Mouse (Mus musculus): ENCODE data around the gene Lmo2. TPM values are rescaled to one million over a fixed set of nuclear protein-coding genes. Genes with fewer than 3 reads are reported as not detected.
"Not testable (repeated sequence)": the region's sequence is repeated elsewhere in the genome, so short reads cannot be mapped to it uniquely, and the experiment has no call there.

The Lmo2 gene
- polyA plus RNA-seq, 1 experiment from 2014 or later, result 10.6 TPM

GRCm38 (mm10) chr2:104007793-104008519, 50.2 kb downstream of the Lmo2 start:
- Histone ChIP-seq H3K36me3 (ENCODE audit: control insufficient read depth, insufficient read depth, low read length) (no peaks in the 10 kb centered on the region), H3K9ac (ENCODE audit: low read length) (no peak overlapping the region), H3K9me3 (ENCODE audit: control insufficient read depth, low read length) (no peaks in the 10 kb centered on the region), H3K27ac (replicated peaks) (no peak overlapping the region), H3K4me3 (ENCODE audit: low read depth, low read length) (no peak overlapping the region), H3K4me1 (replicated peaks; ENCODE audit: control insufficient read depth, insufficient read depth) (no peaks in the 10 kb centered on the region), H3K27me3 (ENCODE audit: control insufficient read depth, insufficient read depth, low read length) (no peaks in the 10 kb centered on the region), H3K4me2 (replicated peaks; ENCODE audit: low read depth) (no peak overlapping the region)
- TF ChIP-seq EP300 (optimal IDR thresholded peaks at IDR 0.05) (no peak), CTCF (IDR thresholded peaks at IDR 0.05; ENCODE audit: low read depth) (no peak)
- no peak for ATAC-seq (ENCODE audit: low FRiP score, low TSS enrichment)
- no peak for DNase-seq (ENCODE audit: low spot score)
- 73% methylated on average over 7 of the region's 7 CpGs for WGBS

- not testable (repeated sequence) for H3K27me3 ChIP-seq (ENCODE audit: control insufficient read depth, insufficient read depth, low read length); H3K9ac ChIP-seq (ENCODE audit: low read length); H3K4me2 ChIP-seq (replicated peaks; ENCODE audit: low read depth); H3K4me1 ChIP-seq (replicated peaks; ENCODE audit: control insufficient read depth, insufficient read depth); H3K27ac ChIP-seq (replicated peaks); H3K9me3 ChIP-seq (ENCODE audit: control insufficient read depth, low read length); H3K4me3 ChIP-seq (ENCODE audit: low read depth, low read length); ATAC-seq (ENCODE audit: low FRiP score, low TSS enrichment); H3K36me3 ChIP-seq (ENCODE audit: control insufficient read depth, insufficient read depth, low read length); DNase-seq (ENCODE audit: low spot score)
- 84% methylated on average over 3 of the region's 3 CpGs for WGBS
Observed at GRCm38 (mm10) chr2:104008853-104009252, 51.1 kb downstream of the Lmo2 start.

DNA sequence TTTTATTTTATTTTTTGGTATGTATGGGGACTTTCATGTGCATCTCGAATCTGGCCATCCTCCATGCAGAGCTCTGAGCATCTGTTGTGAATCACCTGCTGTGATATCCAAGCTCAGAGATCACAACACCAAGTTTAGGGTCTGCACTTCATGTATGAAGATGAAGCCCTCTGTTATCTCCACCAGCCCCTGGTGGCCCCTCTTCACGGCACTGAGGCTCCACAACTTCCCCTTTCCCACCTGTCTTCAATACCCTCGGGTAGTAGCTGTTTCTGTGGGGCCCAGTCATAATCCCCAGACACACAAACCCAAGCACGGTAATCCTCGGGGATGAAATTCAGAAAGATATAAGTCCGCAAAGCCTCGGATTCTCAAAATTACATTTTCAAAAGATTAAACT, 65.3 kb downstream of the Lmo2 start:
- ATAC-seq (ENCODE audit: low FRiP score, low TSS enrichment) (no peak), DNase-seq (ENCODE audit: low spot score) (no peak)
- H3K4me3 ChIP-seq (ENCODE audit: low read depth, low read length), result no peak overlapping the region
- no peaks in the 10 kb centered on the region for H3K4me1 ChIP-seq (replicated peaks; ENCODE audit: control insufficient read depth, insufficient read depth)
- no peak overlapping the region for H3K9ac ChIP-seq (ENCODE audit: low read length)
- H3K36me3 ChIP-seq (ENCODE audit: control insufficient read depth, insufficient read depth, low read length), result no peaks in the 10 kb centered on the region
- H3K27ac ChIP-seq (replicated peaks), result no peak overlapping the region
- no peaks in the 10 kb centered on the region for H3K27me3 ChIP-seq (ENCODE audit: control insufficient read depth, insufficient read depth, low read length)
- TF ChIP-seq EP300 (optimal IDR thresholded peaks at IDR 0.05), result no peak
- no peak for TF ChIP-seq CTCF (IDR thresholded peaks at IDR 0.05; ENCODE audit: low read depth)
- H3K4me2 ChIP-seq (replicated peaks; ENCODE audit: low read depth), result no peak overlapping the region
- H3K9me3 ChIP-seq (ENCODE audit: control insufficient read depth, low read length), result no peaks in the 10 kb centered on the region
- 70% methylated on average over 7 of the region's 7 CpGs for WGBS

DNA sequence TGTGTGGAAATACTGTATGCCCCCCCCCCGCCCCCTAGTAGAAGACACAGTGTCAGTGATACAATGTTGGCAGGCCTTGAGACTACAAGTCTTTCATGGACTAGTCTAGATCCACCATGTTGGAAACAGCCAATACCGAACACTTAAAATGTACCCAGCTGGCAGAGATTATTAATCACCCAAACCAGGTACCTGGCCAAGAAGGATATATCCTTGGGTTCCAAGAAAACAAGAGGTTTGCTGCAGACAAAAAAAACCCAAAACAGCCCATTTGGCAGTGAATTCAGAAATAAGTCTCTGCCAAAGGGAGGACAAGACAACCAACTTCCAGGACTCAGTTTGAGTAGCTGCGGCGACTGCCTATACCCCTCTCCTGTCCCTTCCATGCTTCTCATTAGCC, 66.9 kb downstream of the Lmo2 start:
- Histone ChIP-seq H3K27ac (replicated peaks) (no peak overlapping the region), H3K9me3 (ENCODE audit: control insufficient read depth, low read length) (no peaks in the 10 kb centered on the region), H3K4me2 (replicated peaks; ENCODE audit: low read depth) (no peak overlapping the region), H3K27me3 (ENCODE audit: control insufficient read depth, insufficient read depth, low read length) (no peaks in the 10 kb centered on the region), H3K36me3 (ENCODE audit: control insufficient read depth, insufficient read depth, low read length) (no peaks in the 10 kb centered on the region), H3K9ac (ENCODE audit: low read length) (no peak overlapping the region), H3K4me3 (ENCODE audit: low read depth, low read length) (no peak overlapping the region), H3K4me1 (replicated peaks; ENCODE audit: control insufficient read depth, insufficient read depth) (no peaks in the 10 kb centered on the region)
- 87% methylated on average over 4 of the region's 4 CpGs for WGBS
- DNase-seq (ENCODE audit: low spot score) (no peak), ATAC-seq (ENCODE audit: low FRiP score, low TSS enrichment) (no peak)
- TF ChIP-seq EP300 (optimal IDR thresholded peaks at IDR 0.05) (no peak), CTCF (IDR thresholded peaks at IDR 0.05; ENCODE audit: low read depth) (no peak)

GRCm38 (mm10) chr2:104027458-104028138, 69.8 kb downstream of the Lmo2 start, which contains the start of gene Fbxo3:
Fbxo3 (plus strand) TSS chr2:104027721.
- peak within 1 kb of the TSS; percentile 87 for H3K4me2 ChIP-seq (replicated peaks; ENCODE audit: low read depth)
- peak within 1 kb of the TSS; percentile 77 for H3K27ac ChIP-seq (replicated peaks)
- ATAC-seq (ENCODE audit: low FRiP score, low TSS enrichment) (peak; percentile 96), DNase-seq (ENCODE audit: low spot score) (peak; percentile 95)
- no peak for TF ChIP-seq EP300 (optimal IDR thresholded peaks at IDR 0.05)
- peak; percentile 56 for TF ChIP-seq CTCF (IDR thresholded peaks at IDR 0.05; ENCODE audit: low read depth)
- H3K9ac ChIP-seq (ENCODE audit: low read length), result peak within 1 kb of the TSS; percentile 97
- H3K27me3 ChIP-seq (ENCODE audit: control insufficient read depth, insufficient read depth, low read length), result no peaks in the 10 kb centered on the region
- H3K36me3 ChIP-seq (ENCODE audit: control insufficient read depth, insufficient read depth, low read length), result no peaks in the 10 kb centered on the region
- under 1% methylated on average over 44 of the region's 44 CpGs for WGBS
- H3K9me3 ChIP-seq (ENCODE audit: control insufficient read depth, low read length), result no peaks in the 10 kb centered on the region
- no peaks in the 10 kb centered on the region for H3K4me1 ChIP-seq (replicated peaks; ENCODE audit: control insufficient read depth, insufficient read depth)
- H3K4me3 ChIP-seq (ENCODE audit: low read depth, low read length), result peak within 1 kb of the TSS; percentile 97

GRCm38 (mm10) chr2:104028139-104028723, 70.4 kb downstream of the Lmo2 start, which contains the start of gene 4931422A03Rik:
4931422A03Rik (minus strand) TSS chr2:104028361.
- H3K4me1 ChIP-seq (replicated peaks; ENCODE audit: control insufficient read depth, insufficient read depth), result no peaks in the 10 kb centered on the region
- H3K4me2 ChIP-seq (replicated peaks; ENCODE audit: low read depth), result peak within 1 kb of the TSS; percentile 87
- H3K27ac ChIP-seq (replicated peaks), result peak within 1 kb of the TSS; percentile 77
- H3K4me3 ChIP-seq (ENCODE audit: low read depth, low read length), result peak within 1 kb of the TSS; percentile 97
- DNase-seq (ENCODE audit: low spot score) (peak; percentile 42), ATAC-seq (ENCODE audit: low FRiP score, low TSS enrichment) (peak; percentile 65)
- WGBS, result under 1% methylated on average over 32 of the region's 32 CpGs
- H3K9ac ChIP-seq (ENCODE audit: low read length), result peak within 1 kb of the TSS; percentile 97
- TF ChIP-seq CTCF (IDR thresholded peaks at IDR 0.05; ENCODE audit: low read depth), result no peak
- TF ChIP-seq EP300 (optimal IDR thresholded peaks at IDR 0.05), result no peak
- H3K27me3 ChIP-seq (ENCODE audit: control insufficient read depth, insufficient read depth, low read length), result no peaks in the 10 kb centered on the region
- no peaks in the 10 kb centered on the region for H3K9me3 ChIP-seq (ENCODE audit: control insufficient read depth, low read length)
- H3K36me3 ChIP-seq (ENCODE audit: control insufficient read depth, insufficient read depth, low read length), result no peaks in the 10 kb centered on the region; the same call in 1 of the 2 replicates
